Mouse (Mus musculus) megakaryocyte, embryonic 14.5 days (primary cell): ENCODE measurements around the gene Nell1.

Experiments
- FLI1 ChIP-seq: IDR thresholded peaks from 2 replicates; pipeline ENCODE4 v1.6.1; 2012; ENCODE audit warnings: low read length, inconsistent platforms, mixed read lengths
- GATA1 ChIP-seq: IDR thresholded peaks from 3 replicates; pipeline ENCODE4 v1.6.1; 2012; ENCODE audit warnings: mixed read lengths, low read length, inconsistent platforms, borderline replicate concordance

- TF ChIP-seq GATA1 (no peak), FLI1 (no peak)
Measured at GRCm38 (mm10) chr7:50675444-50675843, 700.8 kb downstream of the Nell1 start.
